Mouse (Mus musculus): Measurements from ENCODE around the gene Olfr672. TPM values are rescaled to one million over a fixed set of nuclear protein-coding genes. Genes with fewer than 3 reads are reported as not detected.
"Not testable (repeated sequence)": the region's sequence is repeated elsewhere in the genome, so short reads cannot be mapped to it uniquely, and the experiment has no call there.

Olfr672 gene
- not detected for total RNA-seq (2021)
- long read RNA-seq, experiment 1: 0 reads
- long read RNA-seq, experiment 2: 0 reads

- DNase-seq: no peak
- intact Hi-C loops (cut with DNase I; ENCODE audit: low total_unique reads): no loop called here
Observed at GRCm38 (mm10) chr7:105001929-105002328, at the start of gene Olfr672. TSS of gene Olfr672 (minus strand) at chr7:105002029.

- intact Hi-C loops (cut with DNase I; ENCODE audit: low total_unique reads); DNase-seq: not testable (repeated sequence)
Observed at GRCm38 (mm10) chr7:105033836-105034235, 32.0 kb upstream of the Olfr672 start.

- intact Hi-C loops (cut with DNase I; ENCODE audit: low total_unique reads): no loop called here
- DNase-seq: no peak
Observed at GRCm38 (mm10) chr7:105032398-105032797, 30.6 kb upstream of the Olfr672 start, which contains the start of gene Olfr676. TSS of gene Olfr676 (plus strand) at chr7:105032698.

- no peak for DNase-seq
- intact Hi-C loops (cut with DNase I; ENCODE audit: low total_unique reads): no loop called here
Observed at GRCm38 (mm10) chr7:105028360-105028759, 26.5 kb upstream of the Olfr672 start, which contains the start of gene Olfr675. TSS of gene Olfr675 (minus strand) at chr7:105028460.

- intact Hi-C loops (cut with DNase I; ENCODE audit: low total_unique reads): no loop called here
- DNase-seq: no peak
Observed at GRCm38 (mm10) chr7:105022530-105022929, 20.7 kb upstream of the Olfr672 start.

- intact Hi-C loops (cut with DNase I; ENCODE audit: low total_unique reads): no loop called here
- DNase-seq: no peak
Observed at GRCm38 (mm10) chr7:104979026-104979425, 22.8 kb downstream of the Olfr672 start, which contains the start of gene Olfr671. TSS of gene Olfr671 (minus strand) at chr7:104979126.

- intact Hi-C loops (cut with DNase I; ENCODE audit: low total_unique reads); DNase-seq: not testable (repeated sequence)
Observed at GRCm38 (mm10) chr7:104972507-104972906, 29.3 kb downstream of the Olfr672 start.

- intact Hi-C loops (cut with DNase I; ENCODE audit: low total_unique reads): no loop called here
- no peak for DNase-seq
Observed at GRCm38 (mm10) chr7:104962520-104962919, 39.3 kb downstream of the Olfr672 start, which contains the start of gene Olfr670. TSS of gene Olfr670 (minus strand) at chr7:104962620.

- DNase-seq; intact Hi-C loops (cut with DNase I; ENCODE audit: low total_unique reads): not testable (repeated sequence)
Observed at GRCm38 (mm10) chr7:104950234-104950633, 51.6 kb downstream of the Olfr672 start.

Other genes with a start within 250 kb of the Olfr672 start
- gene Usp17le, start 224.6 kb downstream of the Olfr672 start, total RNA-seq (2021): not detected
- not detected for gene Usp17lb, start 159.4 kb downstream of the Olfr672 start, total RNA-seq (2021)
- not detected for gene Usp17la, start 145.0 kb downstream of the Olfr672 start, total RNA-seq (2021)
- gene Olfr665, start 124.0 kb downstream of the Olfr672 start, total RNA-seq (2021): not detected
- gene Olfr666, start 106.1 kb downstream of the Olfr672 start, total RNA-seq (2021): not detected
- not detected for gene Olfr667, start 80.5 kb downstream of the Olfr672 start, total RNA-seq (2021)
- gene Olfr668, start 74.0 kb downstream of the Olfr672 start, total RNA-seq (2021): not detected
- not detected for gene Olfr669, start 67.8 kb downstream of the Olfr672 start, total RNA-seq (2021)
- gene Olfr670, start 39.4 kb downstream of the Olfr672 start, total RNA-seq (2021): not detected
- not detected for gene Olfr671, start 22.9 kb downstream of the Olfr672 start, total RNA-seq (2021)
- not detected for gene Olfr675, start 26.4 kb upstream of the Olfr672 start, total RNA-seq (2021)
- not detected for gene Olfr676, start 30.7 kb upstream of the Olfr672 start, total RNA-seq (2021)
- not detected for gene Olfr677, start 49.3 kb upstream of the Olfr672 start, total RNA-seq (2021)
- not detected for gene Olfr678, start 62.4 kb upstream of the Olfr672 start, total RNA-seq (2021)
- not detected for gene Olfr679, start 79.2 kb upstream of the Olfr672 start, total RNA-seq (2021)
- not detected for gene Olfr680-ps1, start 90.8 kb upstream of the Olfr672 start, total RNA-seq (2021)
- not detected for gene Olfr681, start 114.8 kb upstream of the Olfr672 start, total RNA-seq (2021)
- gene Olfr683, start 145.0 kb upstream of the Olfr672 start, total RNA-seq (2021): not detected
- not detected for gene Olfr684, start 161.6 kb upstream of the Olfr672 start, total RNA-seq (2021)
- gene Olfr685, start 184.0 kb upstream of the Olfr672 start, total RNA-seq (2021): not detected
- not detected for gene Olfr686, start 205.5 kb upstream of the Olfr672 start, total RNA-seq (2021)